In the genomic region with DNA sequence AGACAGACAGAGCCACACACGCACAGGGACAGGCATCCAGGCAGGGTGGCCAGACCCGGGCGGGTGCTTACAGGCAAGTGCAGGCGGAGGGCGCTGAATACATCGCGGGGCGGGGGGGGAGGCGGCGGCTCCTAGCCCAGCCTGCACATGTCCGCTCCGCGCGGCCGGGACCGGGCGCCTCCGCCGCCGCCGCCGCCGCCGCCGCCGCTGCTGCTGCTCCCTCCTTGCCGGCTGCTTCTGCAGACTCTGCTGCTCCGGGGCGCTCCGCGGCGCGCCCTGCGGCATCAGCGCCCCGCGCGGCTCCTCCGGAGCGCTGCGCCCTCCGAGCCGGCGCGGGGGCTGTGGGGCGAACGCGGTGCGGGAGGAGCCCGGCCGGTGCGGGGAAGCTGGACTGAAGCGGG, we compare ENCODE assay signal across 7 mouse cellular contexts. TPM values are rescaled to one million over a fixed set of nuclear protein-coding genes. Genes with fewer than 3 reads are reported as not detected.
DNase-seq lines count a peak whose midpoint lies in the region; ATAC-seq and TF ChIP-seq lines count a peak whose summit lies in the region.

A gene (minus strand): TSS at position 230 of the 401 bp plus-strand sequence.

- TF ChIP-seq EP300 in stomach, postnatal 0 days (optimal IDR thresholded peaks at IDR 0.05) = no peak

- H3K4me1 ChIP-seq in testis, adult 2 months (ENCODE audit: control insufficient read depth, insufficient read depth, low read length) = peaks cover 11% of the 10 kb centered on the region; the same call in 1 of the 2 replicates
- no peaks in the 10 kb centered on the region; the same call in 1 of the 2 replicates for H3K4me1 ChIP-seq in intestine, postnatal 0 days (replicated peaks; ENCODE audit: control insufficient read depth, insufficient read depth, low read length)
- peaks cover 5% of the 10 kb centered on the region; the same call in 1 of the 2 replicates for H3K4me1 ChIP-seq in stomach, postnatal 0 days (replicated peaks; ENCODE audit: control insufficient read depth, insufficient read depth)

- H3K4me2 ChIP-seq in intestine, postnatal 0 days (replicated peaks; ENCODE audit: low read depth) = peak within 1 kb of the TSS; percentile 95
- H3K4me2 ChIP-seq in stomach, postnatal 0 days (replicated peaks; ENCODE audit: low read depth) = peak within 1 kb of the TSS; percentile 77

- no peaks in the 10 kb centered on the region for H3K27me3 ChIP-seq in testis, adult 2 months (ENCODE audit: control insufficient read depth, insufficient read depth, low read length)
- peaks cover 37% of the 10 kb centered on the region; the same call in 1 of the 2 replicates for H3K27me3 ChIP-seq in intestine, postnatal 0 days (replicated peaks; ENCODE audit: control insufficient read depth, insufficient read depth, low read length)
- no peaks in the 10 kb centered on the region for H3K27me3 ChIP-seq in stomach, postnatal 0 days (ENCODE audit: control insufficient read depth, insufficient read depth, low read length)

- TF ChIP-seq POLR2A in testis, adult 2 months (IDR thresholded peaks at IDR 0.05; ENCODE audit: control insufficient read depth, low read depth, low read length) = no peak

- H3K36me3 ChIP-seq in testis, adult 2 months (ENCODE audit: control insufficient read depth, insufficient read depth, low read length) = no peaks in the 10 kb centered on the region; the same call in 1 of the 2 replicates
- H3K36me3 ChIP-seq in intestine, postnatal 0 days (ENCODE audit: control insufficient read depth, insufficient read depth) = peaks cover 27% of the 10 kb centered on the region
- H3K36me3 ChIP-seq in stomach, postnatal 0 days (ENCODE audit: control insufficient read depth, insufficient read depth, low read length) = peaks cover 3% of the 10 kb centered on the region; the same call in 1 of the 2 replicates

- H3K9ac ChIP-seq in intestine, postnatal 0 days (ENCODE audit: low read depth, low read length) = 0 out of 2 replicates have a peak within 1 kb of the TSS, but pooled peaks have one; percentile 22
- peak within 1 kb of the TSS; percentile 47 for H3K9ac ChIP-seq in stomach, postnatal 0 days (ENCODE audit: low read length)

- H3K9me3 ChIP-seq in intestine, postnatal 0 days (ENCODE audit: control insufficient read depth) = no peaks in the 10 kb centered on the region
- H3K9me3 ChIP-seq in stomach, postnatal 0 days (ENCODE audit: control insufficient read depth, low read length) = no peaks in the 10 kb centered on the region

- WGBS in intestine, postnatal 0 days = 0% methylated on average over 22 of the region's 53 CpGs
- 0% methylated on average over 9 of the region's 53 CpGs for WGBS in stomach, postnatal 0 days

- DNase-seq in testis, postnatal 10 days (ENCODE audit: low spot score) = no peak
- DNase-seq in cerebellum, adult 11-12 months = peak; percentile 25
- DNase-seq in gastrocnemius, postnatal 10 days = peak; percentile 53
- DNase-seq in lung, postnatal 10 days = peak; percentile 41
- peak; percentile 55 for DNase-seq in stomach, postnatal 0 days (ENCODE audit: low spot score)

- H3K27ac ChIP-seq in testis, adult 2 months (ENCODE audit: control insufficient read depth, insufficient read depth, low read depth, low read length) = no peak within 1 kb of the TSS
- H3K27ac ChIP-seq in intestine, postnatal 0 days (ENCODE audit: low read depth, low read length) = no peak within 1 kb of the TSS
- H3K27ac ChIP-seq in stomach, postnatal 0 days (replicated peaks) = no peak within 1 kb of the TSS

- TF ChIP-seq CTCF in testis, adult 2 months (IDR thresholded peaks at IDR 0.05; ENCODE audit: control insufficient read depth, insufficient read depth, insufficient replicate concordance, low read depth, low read length) = no peak
- peak; percentile 9; the same call in 1 of the 2 replicates for TF ChIP-seq CTCF in intestine, postnatal 0 days (IDR thresholded peaks at IDR 0.05; ENCODE audit: low read depth)
- TF ChIP-seq CTCF in stomach, postnatal 0 days (IDR thresholded peaks at IDR 0.05; ENCODE audit: low read depth) = 0 out of 2 replicates have a peak, but pooled peaks have one; percentile 2

- peak within 1 kb of the TSS; percentile 71 for H3K4me3 ChIP-seq in testis, adult 2 months (ENCODE audit: control insufficient read depth, low read depth, low read length)
- peak within 1 kb of the TSS; percentile 57 for H3K4me3 ChIP-seq in intestine, postnatal 0 days (ENCODE audit: low read depth, low read length)
- peak within 1 kb of the TSS; percentile 51 for H3K4me3 ChIP-seq in stomach, postnatal 0 days (ENCODE audit: low read depth, low read length)

- peak; percentile 44 for ATAC-seq in intestine, postnatal 0 days
- peak; percentile 29; the same call in 1 of the 2 replicates for ATAC-seq in stomach, postnatal 0 days (ENCODE audit: low FRiP score, low TSS enrichment)

RNA-seq across cellular contexts. Expression of the gene that starts here (rescaled TPM):
- polyA plus RNA-seq in testis, adult 2 months (2012; rRNA removed) = 0.52 and 0.89 TPM in 2 replicates
- 1 to 10 TPM; 7.3 to 9.3 TPM for total RNA-seq in gastrocnemius, postnatal 10 days (2021)
- 1.1 TPM in 2 replicates for polyA plus RNA-seq in intestine, postnatal 0 days (2015; fragmentation: Nextera tagmentation; extraction: Ambion mirVana)
- polyA plus RNA-seq in stomach, postnatal 0 days (2015; fragmentation: Nextera tagmentation; extraction: Ambion mirVana) = 1.4 and 2.3 TPM in 2 replicates
